Mouse (Mus musculus): Measurements from ENCODE around the gene Cnr1. TPM values are rescaled to one million over a fixed set of nuclear protein-coding genes. Genes with fewer than 3 reads are reported as not detected.

Cnr1 gene
- total RNA-seq, 2 experiments from 2014 or later, result not detected

GRCm38 (mm10) chr4:33931347-33931746 is 7.0 kb downstream of the Cnr1 start:
- ATAC-seq (ENCODE audit: poor library complexity, severe bottlenecking), result no peak

GRCm38 (mm10) chr4:33941557-33941956 is 17.2 kb downstream of the Cnr1 start:
- no peak for ATAC-seq (ENCODE audit: poor library complexity, severe bottlenecking)

DNA sequence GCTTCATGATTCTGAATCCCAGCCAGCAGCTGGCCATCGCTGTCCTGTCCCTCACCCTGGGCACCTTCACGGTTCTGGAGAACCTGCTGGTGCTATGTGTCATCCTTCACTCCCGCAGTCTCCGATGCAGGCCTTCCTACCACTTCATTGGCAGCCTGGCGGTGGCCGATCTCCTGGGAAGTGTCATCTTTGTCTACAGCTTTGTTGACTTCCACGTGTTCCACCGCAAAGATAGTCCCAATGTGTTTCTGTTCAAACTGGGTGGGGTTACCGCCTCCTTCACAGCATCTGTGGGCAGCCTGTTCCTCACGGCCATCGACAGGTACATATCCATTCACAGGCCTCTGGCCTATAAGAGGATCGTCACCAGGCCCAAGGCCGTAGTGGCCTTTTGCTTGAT is 19.5 kb downstream of the Cnr1 start:
- no peak for ATAC-seq (ENCODE audit: poor library complexity, severe bottlenecking)

- ATAC-seq (ENCODE audit: poor library complexity, severe bottlenecking), result no peak
Observed at GRCm38 (mm10) chr4:33945742-33946141, 21.3 kb downstream of the Cnr1 start.

DNA sequence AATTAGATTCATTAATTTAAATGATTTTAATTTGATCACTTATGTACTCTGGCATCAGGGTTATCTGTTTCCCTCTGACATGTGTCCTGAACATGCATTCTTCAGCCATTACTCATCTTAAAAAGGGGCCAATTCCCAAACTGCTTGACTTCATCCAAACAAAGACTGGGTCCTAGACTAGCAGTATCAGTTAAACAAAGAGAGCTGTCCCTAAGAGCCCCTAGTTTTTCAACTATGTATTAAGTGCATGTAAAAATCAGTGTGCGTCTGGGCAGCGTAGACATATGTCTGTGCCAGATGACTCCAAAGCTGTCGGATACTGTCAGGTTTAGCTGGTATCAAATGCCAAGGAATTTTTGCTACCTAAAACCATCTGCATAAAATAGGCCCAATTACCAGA is 23.2 kb downstream of the Cnr1 start:
- no peak for ATAC-seq (ENCODE audit: poor library complexity, severe bottlenecking)

DNA sequence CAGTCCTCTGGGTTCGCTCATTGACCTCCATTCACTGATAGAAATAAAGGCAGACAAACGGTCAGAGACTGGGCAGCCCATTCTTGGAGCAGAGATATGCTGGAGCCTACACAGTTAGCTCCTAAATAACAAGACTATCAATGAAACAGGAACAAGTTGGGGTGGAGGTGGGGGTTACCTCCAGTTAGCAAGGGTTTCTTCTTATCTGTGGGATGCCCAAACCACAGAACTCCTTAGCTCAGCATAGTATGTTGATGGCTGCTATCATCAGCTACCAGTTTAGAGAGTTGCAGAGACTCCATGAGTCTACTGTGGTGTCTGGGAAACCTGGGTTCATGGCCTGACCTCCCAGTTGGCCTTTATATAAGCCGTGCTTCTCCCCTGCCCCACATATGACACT is 33.0 kb downstream of the Cnr1 start:
- ATAC-seq (ENCODE audit: poor library complexity, severe bottlenecking), result no peak

DNA sequence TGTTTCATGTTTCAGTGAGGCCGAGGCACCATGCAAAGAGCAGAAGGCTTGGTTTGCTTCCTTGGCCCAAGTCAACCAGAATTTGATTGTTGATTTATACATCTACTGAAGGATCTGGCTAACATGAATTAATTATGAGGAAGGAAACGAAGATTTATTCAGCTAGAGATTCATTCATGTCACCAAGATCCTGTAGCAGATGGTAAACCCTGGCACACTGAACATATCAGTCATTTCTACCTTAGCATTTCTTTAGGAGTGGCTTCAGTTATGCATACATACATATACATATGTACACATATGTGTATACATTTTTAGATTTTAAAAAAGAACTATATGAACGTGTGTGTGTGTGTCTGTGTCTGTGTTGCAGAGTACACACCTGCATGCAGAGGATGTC is 34.1 kb downstream of the Cnr1 start:
- ATAC-seq (ENCODE audit: poor library complexity, severe bottlenecking), result no peak

- ATAC-seq (ENCODE audit: poor library complexity, severe bottlenecking), result no peak
Observed at GRCm38 (mm10) chr4:33959841-33960240, 35.4 kb downstream of the Cnr1 start.

- ATAC-seq (ENCODE audit: poor library complexity, severe bottlenecking), result no peak
Observed at GRCm38 (mm10) chr4:33970726-33971125, 46.3 kb downstream of the Cnr1 start.

DNA sequence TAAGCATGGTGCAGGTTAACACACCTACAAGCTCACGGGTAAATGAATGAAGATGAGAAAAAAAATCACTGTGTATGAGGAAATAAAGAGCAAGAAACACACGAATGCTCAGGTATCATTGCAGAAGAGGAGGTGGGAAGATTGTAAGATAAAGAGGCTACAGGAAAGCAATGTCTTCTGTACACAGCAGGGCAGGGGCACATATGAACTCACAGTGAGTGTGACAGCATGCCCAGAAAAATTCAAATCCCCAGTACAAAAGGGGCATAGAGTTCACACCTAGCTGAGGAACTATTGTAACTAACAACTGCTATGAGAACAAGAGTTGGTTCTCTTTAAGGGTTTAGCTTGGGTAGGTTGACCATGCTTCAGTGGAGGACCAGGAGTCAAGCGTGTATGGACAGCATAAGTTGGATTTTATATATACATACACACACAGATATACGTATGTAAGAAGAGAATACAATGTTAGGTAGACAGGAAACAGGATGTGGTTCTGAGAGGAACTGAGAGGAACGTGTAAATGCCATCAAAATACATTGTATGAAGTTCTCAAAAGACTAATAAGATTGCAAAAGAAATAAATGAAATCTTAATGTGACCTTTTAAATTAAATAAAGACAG is 64.2 kb downstream of the Cnr1 start:
- ATAC-seq (ENCODE audit: poor library complexity, severe bottlenecking), result no peak

DNA sequence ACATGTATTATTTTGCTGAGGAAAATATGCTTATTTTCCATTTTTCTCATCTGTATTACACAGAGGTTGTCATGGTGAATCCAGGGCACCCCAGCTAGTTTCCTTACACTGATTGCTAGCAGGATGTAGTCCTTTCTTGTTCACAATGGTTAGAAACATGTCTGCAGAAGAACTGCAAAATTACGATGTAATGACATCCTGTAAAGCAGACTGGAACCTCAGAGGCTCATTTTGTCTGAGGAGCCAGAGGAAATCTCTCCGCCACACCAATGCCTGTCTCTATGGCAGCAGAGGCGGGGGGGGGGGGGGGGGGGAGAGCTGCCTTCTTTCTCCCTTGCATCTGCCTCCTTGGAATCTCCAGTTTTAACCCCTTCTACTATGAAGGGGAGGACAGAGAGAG is 68.3 kb downstream of the Cnr1 start:
- no peak for ATAC-seq (ENCODE audit: poor library complexity, severe bottlenecking)

DNA sequence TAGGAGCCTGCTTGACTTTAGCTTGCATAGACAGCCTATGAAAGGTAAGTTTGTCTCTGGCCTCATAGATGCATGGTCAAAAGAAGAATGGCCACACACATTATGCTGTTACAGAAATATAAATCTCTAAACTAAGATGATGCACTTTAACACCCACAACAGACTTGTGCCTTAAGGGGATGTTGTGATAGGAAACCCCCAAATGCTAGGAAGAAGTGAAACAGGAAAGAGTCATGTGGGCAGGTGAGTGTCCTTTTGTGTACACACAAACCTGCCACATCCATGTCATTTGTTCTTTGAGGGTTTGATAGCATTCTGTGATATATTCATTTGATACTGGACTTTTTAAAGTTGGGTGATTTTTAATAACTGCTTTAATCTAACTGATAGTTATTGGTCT is 72.0 kb downstream of the Cnr1 start:
- ATAC-seq (ENCODE audit: poor library complexity, severe bottlenecking), result no peak

Other genes with a start within 250 kb of the Cnr1 start
- 0.45 TPM in 1 of 2 replicates, not detected in the other for gene Spaca1, start 125.6 kb downstream of the Cnr1 start, total RNA-seq (2015)
- 0.48 TPM in 1 of 2 replicates, not detected in the other for gene Spaca1, start 125.6 kb downstream of the Cnr1 start, total RNA-seq (2017)

Data from megakaryocyte, adult 5-6 weeks (primary cell).